Mouse (Mus musculus): ENCODE data around the gene Ppp1r13b. TPM values are rescaled to one million over a fixed set of nuclear protein-coding genes. Genes with fewer than 3 reads are reported as not detected.

Ppp1r13b gene
- polyA plus RNA-seq, 1 experiment = 13.8 TPM

DNA sequence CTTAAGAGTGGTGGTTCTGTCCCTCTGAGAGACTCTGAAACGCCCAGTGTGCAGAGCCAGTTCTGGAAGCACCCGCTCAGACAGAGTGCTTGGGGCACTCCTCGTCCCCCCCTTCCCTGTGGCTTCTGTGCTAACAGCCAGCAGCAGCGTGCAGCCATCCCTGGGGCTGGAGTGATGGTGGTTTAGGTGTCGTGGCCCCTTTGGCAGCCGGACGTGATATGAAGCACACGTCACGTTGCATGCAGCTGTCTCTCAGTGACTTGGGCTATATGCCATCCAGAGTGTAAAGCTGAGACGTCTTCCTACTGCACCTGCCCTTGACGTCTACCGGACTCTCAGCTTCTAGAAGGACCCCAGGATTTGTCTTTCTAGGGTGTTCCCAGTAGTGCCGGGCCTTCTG is 109.4 kb downstream of the Ppp1r13b start:
- 92% methylated on average over 13 of the region's 13 CpGs for WGBS

DNA sequence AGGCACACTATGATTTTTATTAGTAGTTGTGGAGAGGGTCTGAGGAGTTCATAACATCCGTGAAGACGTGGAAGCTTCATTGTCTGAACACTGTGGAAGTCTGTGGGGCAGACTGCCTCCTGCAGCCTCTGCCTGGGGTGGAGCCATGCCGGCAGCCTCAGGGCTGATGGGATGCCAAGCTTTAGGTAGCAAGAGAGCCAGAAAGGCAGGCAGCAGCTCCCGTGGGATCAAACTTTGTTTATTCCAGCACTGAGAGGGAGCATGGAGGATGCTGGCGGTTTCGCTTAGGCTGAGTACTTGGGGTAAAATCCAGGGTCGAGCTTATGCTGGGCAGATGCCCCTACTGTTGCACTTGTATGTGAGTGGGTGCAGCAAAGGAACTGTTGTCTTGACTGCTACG is 110.7 kb downstream of the Ppp1r13b start:
- 93% methylated on average over 8 of the region's 8 CpGs for WGBS
- Histone ChIP-seq H3K4me1 (ENCODE audit: control insufficient read depth, insufficient read depth, insufficient read length) (no peaks in the 10 kb centered on the region), H3K27ac (ENCODE audit: insufficient read depth, low read length) (no peak overlapping the region), H3K4me3 (ENCODE audit: extremely low read depth, insufficient read depth, insufficient read length) (no peak overlapping the region), H3K36me3 (ENCODE audit: control insufficient read depth, insufficient read depth, low read length) (peaks cover 37% of the 10 kb centered on the region), H3K27me3 (ENCODE audit: control insufficient read depth, insufficient read depth, low read length) (no peaks in the 10 kb centered on the region)
- no peak for TF ChIP-seq CTCF (IDR thresholded peaks at IDR 0.05; ENCODE audit: extremely low read depth, insufficient read depth, insufficient read length, insufficient replicate concordance)
- DNase-seq (ENCODE audit: low read depth in 1 of 2, low spot score in 2 of 2) = no peak

More for the DNA sequence above, 109.4 kb downstream of the Ppp1r13b start:
- H3K4me3 ChIP-seq (ENCODE audit: extremely low read depth, insufficient read depth, insufficient read length) = no peak overlapping the region
- H3K27ac ChIP-seq (ENCODE audit: insufficient read depth, low read length) = no peak overlapping the region
- peaks cover 33% of the 10 kb centered on the region for H3K36me3 ChIP-seq (ENCODE audit: control insufficient read depth, insufficient read depth, low read length)
- TF ChIP-seq POLR2A (IDR thresholded peaks at IDR 0.05; ENCODE audit: low read depth, low read length) = no peak
- no peak for TF ChIP-seq CTCF (IDR thresholded peaks at IDR 0.05; ENCODE audit: extremely low read depth, insufficient read depth, insufficient read length, insufficient replicate concordance)
- H3K27me3 ChIP-seq (ENCODE audit: control insufficient read depth, insufficient read depth, low read length) = no peaks in the 10 kb centered on the region
- DNase-seq (ENCODE audit: low read depth in 1 of 2, low spot score in 2 of 2) = no peak
- H3K4me1 ChIP-seq (ENCODE audit: control insufficient read depth, insufficient read depth, insufficient read length) = no peaks in the 10 kb centered on the region

DNA sequence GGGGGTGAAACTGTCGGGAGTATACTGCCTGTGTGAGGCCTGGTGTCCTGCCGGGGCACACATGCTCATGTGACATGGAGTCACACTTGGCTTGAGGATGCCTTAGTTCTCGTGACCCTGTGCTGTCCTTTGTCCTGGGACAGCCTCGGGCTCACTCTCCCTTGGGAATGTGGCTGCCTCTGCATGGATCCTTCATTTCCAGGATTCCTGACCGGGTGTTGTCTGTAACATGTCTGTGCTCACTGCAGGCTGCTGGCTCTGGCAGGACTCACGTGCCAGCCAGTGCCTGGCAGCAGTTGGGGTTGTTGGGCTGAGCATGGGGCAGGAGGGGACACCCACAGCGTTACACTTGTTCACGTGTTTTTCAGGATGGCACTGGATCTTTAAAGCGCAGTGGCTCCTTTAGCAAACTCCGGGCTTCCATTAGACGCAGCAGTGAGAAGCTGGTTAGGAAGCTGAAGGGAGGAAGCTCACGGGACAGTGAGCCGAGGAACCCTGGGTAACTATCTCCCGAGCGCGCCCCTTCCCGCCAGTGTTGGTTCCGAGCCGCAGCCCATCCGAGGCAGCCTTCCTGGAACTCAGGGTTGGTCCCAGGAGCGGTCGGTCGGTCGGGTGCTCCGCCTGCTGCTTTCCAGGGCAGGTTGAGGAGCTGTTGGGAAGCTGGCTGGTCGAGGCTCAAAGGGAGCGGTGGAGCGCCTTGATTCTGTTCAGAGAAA is 112.6 kb downstream of the Ppp1r13b start:
- TF ChIP-seq CTCF (IDR thresholded peaks at IDR 0.05; ENCODE audit: extremely low read depth, insufficient read depth, insufficient read length, insufficient replicate concordance) = no peak
- no peak for TF ChIP-seq POLR2A (IDR thresholded peaks at IDR 0.05; ENCODE audit: low read depth, low read length)
- peaks cover 38% of the 10 kb centered on the region for H3K36me3 ChIP-seq (ENCODE audit: control insufficient read depth, insufficient read depth, low read length)
- DNase-seq (ENCODE audit: low read depth in 1 of 2, low spot score in 2 of 2) = no peak
- H3K4me3 ChIP-seq (ENCODE audit: extremely low read depth, insufficient read depth, insufficient read length) = no peak overlapping the region
- no peak overlapping the region for H3K27ac ChIP-seq (ENCODE audit: insufficient read depth, low read length)
- no peaks in the 10 kb centered on the region for H3K27me3 ChIP-seq (ENCODE audit: control insufficient read depth, insufficient read depth, low read length)
- WGBS = 93% methylated on average over 28 of the region's 28 CpGs
- H3K4me1 ChIP-seq (ENCODE audit: control insufficient read depth, insufficient read depth, insufficient read length) = no peaks in the 10 kb centered on the region

DNA sequence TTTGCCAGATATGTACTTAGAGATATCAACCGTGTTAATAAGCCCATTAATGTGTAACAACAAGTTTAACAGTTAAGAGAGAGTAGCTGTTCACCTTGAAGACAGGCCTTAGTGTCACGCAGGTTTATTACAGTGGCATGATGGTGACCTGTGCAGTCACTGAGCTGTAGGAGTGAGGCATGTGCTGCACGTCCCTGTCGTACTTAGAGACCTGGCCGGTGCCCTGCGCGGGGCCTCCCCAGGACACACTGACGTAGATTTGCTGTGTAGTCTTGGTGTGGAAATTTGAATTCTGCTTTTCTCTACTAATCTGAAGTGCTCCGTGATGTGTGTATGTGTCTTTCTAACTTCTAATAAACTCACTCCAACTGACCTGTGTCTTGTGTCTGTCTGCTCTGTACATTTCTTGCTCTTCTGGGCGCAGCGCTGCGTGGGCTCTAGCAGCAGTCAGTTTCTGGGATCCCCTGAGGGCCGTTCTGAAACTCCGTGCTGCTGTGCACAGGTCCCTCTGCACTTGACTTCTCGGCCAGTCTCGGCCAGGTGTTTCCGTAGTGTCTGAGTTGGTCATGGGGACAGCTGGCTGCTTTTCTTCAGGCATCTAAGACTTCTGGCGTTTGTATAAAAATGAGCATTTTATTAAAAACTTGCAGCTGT is 113.3 kb downstream of the Ppp1r13b start:
- no peak for DNase-seq (ENCODE audit: low read depth in 1 of 2, low spot score in 2 of 2)
- H3K4me1 ChIP-seq (ENCODE audit: control insufficient read depth, insufficient read depth, insufficient read length) = no peaks in the 10 kb centered on the region
- H3K27me3 ChIP-seq (ENCODE audit: control insufficient read depth, insufficient read depth, low read length) = no peaks in the 10 kb centered on the region
- H3K27ac ChIP-seq (ENCODE audit: insufficient read depth, low read length) = no peak overlapping the region
- no peak overlapping the region for H3K4me3 ChIP-seq (ENCODE audit: extremely low read depth, insufficient read depth, insufficient read length)
- peaks cover 43% of the 10 kb centered on the region for H3K36me3 ChIP-seq (ENCODE audit: control insufficient read depth, insufficient read depth, low read length)
- WGBS = 85% methylated on average over 18 of the region's 18 CpGs
- TF ChIP-seq POLR2A (IDR thresholded peaks at IDR 0.05; ENCODE audit: low read depth, low read length) = no peak
- TF ChIP-seq CTCF (IDR thresholded peaks at IDR 0.05; ENCODE audit: extremely low read depth, insufficient read depth, insufficient read length, insufficient replicate concordance) = no peak

DNA sequence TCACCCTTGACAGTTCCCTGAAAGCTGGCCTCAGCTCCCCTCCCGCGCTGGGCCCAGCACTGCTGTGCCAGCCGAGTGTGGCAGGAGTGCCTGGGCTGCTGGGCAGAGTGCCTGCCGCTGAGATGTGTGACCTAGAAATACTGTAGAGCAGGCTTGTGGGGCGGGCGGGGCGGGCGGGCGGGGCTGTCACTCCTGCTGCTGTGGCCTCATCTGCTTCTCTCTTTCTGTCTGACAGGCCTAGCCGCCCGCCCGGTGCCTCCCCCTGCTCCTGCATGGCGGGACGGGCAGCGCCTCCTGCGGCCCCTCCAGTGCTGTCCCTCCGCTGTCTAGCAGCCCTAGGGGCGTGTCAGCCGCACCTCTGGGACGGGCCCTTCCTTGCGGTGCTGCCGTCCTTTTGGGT is 113.8 kb downstream of the Ppp1r13b start:
- H3K36me3 ChIP-seq (ENCODE audit: control insufficient read depth, insufficient read depth, low read length) = peaks cover 48% of the 10 kb centered on the region

DNA sequence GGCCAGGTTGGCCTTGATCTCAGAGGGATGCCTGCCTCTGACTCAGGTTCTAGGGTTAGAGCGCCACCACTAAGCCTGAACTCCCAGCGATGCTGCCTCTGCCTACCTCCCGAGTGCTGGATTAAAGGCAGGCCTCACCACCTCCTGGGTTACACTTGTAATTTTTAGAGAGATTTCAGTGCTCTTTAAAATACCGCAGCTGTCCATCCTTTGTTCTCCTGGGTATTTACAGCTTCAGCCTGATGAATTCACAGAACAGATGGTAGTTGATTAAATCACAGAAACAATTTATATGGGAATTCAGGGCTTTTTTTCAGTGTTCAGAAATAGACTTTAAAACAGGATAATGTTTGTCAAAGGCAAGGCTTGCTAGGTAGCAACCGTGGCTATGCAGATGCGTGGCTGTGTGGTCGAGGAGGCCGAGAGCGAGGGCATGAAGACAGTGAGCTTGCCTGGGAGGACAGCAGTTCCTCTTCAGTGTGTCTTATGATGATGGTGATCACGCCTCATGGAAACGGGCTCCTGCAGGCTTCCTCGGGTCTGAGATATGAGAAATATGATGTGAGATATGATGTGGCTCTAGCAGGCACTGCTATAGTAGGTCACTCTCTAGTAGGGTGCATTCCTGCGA is 116.3 kb downstream of the Ppp1r13b start:
- H3K27ac ChIP-seq (ENCODE audit: insufficient read depth, low read length) = no peak overlapping the region
- H3K4me1 ChIP-seq (ENCODE audit: control insufficient read depth, insufficient read depth, insufficient read length) = no peaks in the 10 kb centered on the region
- H3K27me3 ChIP-seq (ENCODE audit: control insufficient read depth, insufficient read depth, low read length) = no peaks in the 10 kb centered on the region
- H3K36me3 ChIP-seq (ENCODE audit: control insufficient read depth, insufficient read depth, low read length) = peaks cover 64% of the 10 kb centered on the region
- H3K4me3 ChIP-seq (ENCODE audit: extremely low read depth, insufficient read depth, insufficient read length) = no peak overlapping the region
- TF ChIP-seq POLR2A (IDR thresholded peaks at IDR 0.05; ENCODE audit: low read depth, low read length) (no peak), CTCF (IDR thresholded peaks at IDR 0.05; ENCODE audit: extremely low read depth, insufficient read depth, insufficient read length, insufficient replicate concordance) (no peak)
- WGBS = 89% methylated on average over 13 of the region's 13 CpGs
- no peak for DNase-seq (ENCODE audit: low read depth in 1 of 2, low spot score in 2 of 2)

More for the DNA sequence above, 113.8 kb downstream of the Ppp1r13b start:
- Histone ChIP-seq H3K4me3 (ENCODE audit: extremely low read depth, insufficient read depth, insufficient read length) (no peak overlapping the region), H3K27me3 (ENCODE audit: control insufficient read depth, insufficient read depth, low read length) (no peaks in the 10 kb centered on the region), H3K27ac (ENCODE audit: insufficient read depth, low read length) (no peak overlapping the region), H3K4me1 (ENCODE audit: control insufficient read depth, insufficient read depth, insufficient read length) (no peaks in the 10 kb centered on the region)
- no peak for TF ChIP-seq CTCF (IDR thresholded peaks at IDR 0.05; ENCODE audit: extremely low read depth, insufficient read depth, insufficient read length, insufficient replicate concordance)
- TF ChIP-seq POLR2A (IDR thresholded peaks at IDR 0.05; ENCODE audit: low read depth, low read length) = no peak
- 78% methylated on average over 22 of the region's 22 CpGs for WGBS
- DNase-seq (ENCODE audit: low read depth in 1 of 2, low spot score in 2 of 2) = no peak
